Mouse (Mus musculus) yolk sac, embryonic 10.5 days (tissue): ENCODE results near the gene Bckdhb.
"Not testable (repeated sequence)": the region's sequence is repeated elsewhere in the genome, so short reads cannot be mapped to it uniquely, and the experiment has no call there.

Experiments used
- DNase-seq: peaks from one replicate; pipeline ENCODE4 v3.0.0-alpha.2; 2017; ENCODE audit warnings: low spot score

Gene Bckdhb

DNA sequence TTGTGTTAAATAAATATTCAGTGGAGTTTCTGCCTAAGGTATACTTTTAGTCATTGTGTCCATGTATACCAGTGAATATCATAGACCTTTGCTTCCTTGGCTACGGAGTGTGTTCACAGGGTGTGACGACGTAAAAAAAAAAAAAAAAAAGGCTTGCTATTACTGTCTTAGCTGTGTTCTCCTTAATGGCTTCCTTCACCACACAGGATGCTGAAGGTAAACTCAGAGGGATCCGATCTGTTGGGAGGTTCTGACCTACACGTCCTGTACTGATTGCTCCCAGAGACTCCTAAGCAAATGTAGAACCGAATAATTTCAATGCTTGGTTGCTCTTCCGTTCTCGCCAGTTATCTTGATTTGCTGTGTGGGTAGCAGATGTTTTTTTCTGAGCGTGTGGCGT is 38.4 kb downstream of the Bckdhb start:
- no peak for DNase-seq

DNA sequence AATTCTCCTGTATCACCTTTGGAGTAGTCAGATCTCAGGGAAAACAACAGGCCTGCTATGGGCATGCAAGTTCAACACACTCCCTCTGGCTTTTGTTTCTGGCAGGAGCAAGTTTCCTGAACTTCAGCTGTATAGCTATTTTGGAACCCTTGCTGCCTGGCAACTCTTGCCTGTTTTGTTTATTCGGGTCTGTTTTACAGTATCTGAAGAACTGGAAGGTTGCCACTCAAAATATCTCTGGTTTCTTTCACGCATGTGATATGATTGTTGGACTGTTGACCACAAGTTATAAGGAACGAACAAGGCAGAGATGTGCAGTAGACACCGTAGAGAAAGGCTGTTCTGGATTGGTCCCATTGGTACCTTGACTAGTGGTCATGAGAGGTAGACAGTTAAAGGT is 39.4 kb downstream of the Bckdhb start:
- DNase-seq = no peak

DNA sequence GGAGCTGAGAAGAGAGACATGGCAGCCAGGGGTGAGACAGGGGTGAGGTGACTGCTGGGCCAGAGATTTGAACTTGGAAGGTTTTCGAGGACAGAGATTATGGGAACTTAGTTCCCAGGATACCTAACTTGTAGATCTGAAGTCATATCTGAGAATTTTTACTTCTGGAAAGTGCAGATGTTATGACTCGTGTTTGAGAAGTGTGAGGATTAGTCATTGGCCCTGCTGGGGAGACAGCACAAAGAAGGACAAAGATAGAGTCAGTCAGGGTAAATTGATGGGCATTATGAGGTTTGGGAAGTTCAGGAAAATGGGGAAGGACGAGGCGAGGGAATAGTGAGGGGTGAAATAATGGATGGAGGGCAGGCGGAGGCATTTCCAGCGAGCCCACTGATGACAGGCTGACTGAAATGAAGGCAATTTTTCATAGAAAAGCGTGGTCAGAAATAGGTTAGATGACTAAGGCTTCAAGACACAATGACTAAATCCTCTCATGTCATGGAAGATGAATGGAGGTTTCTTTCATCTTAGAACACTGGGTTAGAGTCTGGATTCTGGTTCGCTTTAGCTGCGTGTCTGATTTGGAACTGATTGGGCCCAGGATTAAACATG is 42.6 kb downstream of the Bckdhb start:
- no peak for DNase-seq

DNA sequence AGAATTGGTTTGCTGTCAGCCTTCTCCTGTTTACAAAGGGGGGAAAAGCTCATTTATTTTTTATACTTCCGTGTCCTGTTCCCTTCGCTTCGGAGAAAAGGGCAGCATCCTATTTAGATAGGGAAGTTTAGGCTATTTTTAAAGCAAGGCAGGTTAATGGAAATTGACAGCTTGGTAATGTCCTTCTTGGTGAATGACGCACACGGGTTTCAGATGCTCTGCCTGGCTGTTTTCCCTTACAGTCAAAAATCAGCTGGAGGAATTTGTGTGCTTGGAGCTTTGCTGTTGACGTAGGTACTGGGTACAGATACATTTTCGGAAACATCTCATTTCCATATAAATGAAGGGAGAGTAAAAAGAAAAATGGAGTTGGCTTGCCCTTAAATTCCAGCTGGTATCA is 44.4 kb downstream of the Bckdhb start:
- DNase-seq = no peak

DNA sequence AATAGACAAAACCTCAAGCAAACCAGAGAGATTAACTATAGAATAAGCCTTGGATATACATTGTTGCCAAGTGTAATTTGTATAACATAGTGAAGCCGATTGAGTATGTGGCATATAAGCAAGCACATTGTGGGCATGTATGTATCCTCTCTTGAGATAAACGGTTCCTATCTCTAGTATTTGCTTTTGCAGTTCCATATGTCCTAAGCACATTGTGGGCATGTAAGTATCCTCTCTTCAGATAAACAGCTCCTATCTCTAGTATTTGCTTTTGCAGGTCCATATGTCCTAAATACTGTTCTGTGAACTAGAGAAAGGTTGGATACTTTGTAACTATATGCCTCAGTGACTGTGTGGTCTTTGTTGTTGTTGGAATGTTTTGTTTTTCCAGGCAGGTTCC is 48.5 kb downstream of the Bckdhb start:
- DNase-seq = no peak

DNA sequence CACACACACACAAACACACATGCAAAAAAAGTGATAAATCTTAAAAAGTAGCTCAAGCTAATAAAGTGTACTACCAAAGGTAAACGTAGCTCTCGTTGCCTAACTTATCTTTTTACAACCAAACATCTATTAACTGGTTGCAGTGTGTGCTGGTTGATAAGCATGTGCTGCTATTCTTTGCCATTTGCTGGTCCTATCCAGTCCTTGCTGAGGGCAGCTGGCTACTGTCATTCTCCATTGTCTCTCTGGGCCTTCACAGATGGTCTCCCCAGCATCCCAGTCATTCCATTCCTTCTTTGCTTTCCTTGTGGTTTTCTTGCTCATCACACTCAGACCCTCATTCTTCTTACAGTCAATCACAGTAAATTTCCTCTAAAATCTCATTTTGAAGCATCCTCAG is 50.9 kb downstream of the Bckdhb start:
- no peak for DNase-seq

DNA sequence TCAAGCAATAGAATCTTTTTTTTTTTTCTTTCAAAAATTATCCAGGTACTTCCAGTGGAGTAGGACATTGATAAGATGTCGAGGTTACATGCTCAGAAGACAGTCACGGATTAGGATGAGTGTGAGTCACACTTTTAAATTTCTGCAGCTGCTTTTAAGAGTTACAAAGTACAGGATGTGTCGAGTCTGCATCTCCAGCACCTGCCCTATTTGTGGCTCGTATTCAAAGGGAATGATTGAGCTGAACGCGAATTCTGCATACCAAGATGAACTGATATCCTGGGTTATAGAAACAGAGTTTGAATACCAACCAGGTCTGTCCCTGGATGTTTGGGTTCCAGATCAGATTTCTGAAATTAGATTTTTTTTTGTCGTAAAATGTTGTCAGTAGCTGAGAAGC is 56.3 kb downstream of the Bckdhb start:
- DNase-seq = no peak

DNA sequence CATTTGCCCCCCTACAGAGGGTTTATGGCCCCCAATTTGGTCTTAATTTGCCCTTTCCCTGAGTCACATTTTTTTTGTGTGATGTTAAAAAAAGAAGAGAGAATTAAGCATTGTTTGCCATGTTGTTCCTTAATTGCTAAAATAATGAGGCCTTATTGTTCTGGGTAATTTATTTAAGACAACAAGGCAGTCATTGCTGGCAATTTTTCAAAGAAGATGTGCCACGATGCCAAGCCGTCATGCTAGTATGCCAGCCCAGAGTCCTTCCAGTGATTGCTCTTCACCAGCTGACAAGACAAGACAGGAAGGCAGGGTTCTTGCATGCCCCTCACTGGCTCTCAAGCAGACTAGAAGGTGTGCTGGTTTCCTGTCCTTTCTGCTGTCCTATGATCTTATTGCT is 84.0 kb downstream of the Bckdhb start:
- DNase-seq = no peak

DNA sequence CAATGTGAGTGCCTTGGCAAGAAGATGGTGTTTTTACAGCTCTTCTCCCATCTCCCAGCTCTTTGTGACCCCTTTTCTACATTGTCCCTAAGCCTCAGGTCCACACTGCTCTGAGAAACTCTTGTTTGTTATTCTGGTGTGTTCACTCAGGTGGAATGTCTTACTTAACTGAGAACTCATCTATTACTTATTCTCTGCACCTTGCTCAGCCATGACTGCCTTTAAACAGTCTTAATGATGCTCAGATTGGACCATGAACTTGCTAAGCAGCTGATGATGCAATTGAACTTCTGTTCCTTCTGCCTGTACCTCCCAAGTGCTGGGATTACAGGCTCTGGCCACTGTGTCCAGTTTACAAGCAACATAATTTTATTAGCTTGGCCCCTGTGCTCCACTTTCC is 86.2 kb downstream of the Bckdhb start:
- DNase-seq = no peak

DNA sequence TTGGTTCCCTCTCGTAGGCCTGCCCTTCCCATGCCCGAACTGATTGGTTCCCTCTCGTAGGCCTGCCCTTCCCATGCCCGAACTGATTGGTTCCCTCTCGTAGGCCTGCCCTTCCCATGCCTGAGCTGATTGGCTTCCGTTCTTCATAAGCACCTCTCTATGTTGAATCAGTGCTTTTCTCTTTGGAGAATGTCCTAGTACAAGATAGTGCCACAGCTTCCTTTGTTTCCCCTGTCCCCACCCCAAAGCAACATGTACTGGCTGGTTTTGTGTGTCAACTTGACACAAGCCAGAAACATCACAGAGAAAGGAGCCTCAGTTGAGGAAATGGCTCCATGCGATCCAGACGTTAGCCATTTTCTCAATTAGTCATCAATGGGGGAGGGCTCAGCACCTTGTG is 93.2 kb downstream of the Bckdhb start:
- DNase-seq = not testable (repeated sequence)

DNA sequence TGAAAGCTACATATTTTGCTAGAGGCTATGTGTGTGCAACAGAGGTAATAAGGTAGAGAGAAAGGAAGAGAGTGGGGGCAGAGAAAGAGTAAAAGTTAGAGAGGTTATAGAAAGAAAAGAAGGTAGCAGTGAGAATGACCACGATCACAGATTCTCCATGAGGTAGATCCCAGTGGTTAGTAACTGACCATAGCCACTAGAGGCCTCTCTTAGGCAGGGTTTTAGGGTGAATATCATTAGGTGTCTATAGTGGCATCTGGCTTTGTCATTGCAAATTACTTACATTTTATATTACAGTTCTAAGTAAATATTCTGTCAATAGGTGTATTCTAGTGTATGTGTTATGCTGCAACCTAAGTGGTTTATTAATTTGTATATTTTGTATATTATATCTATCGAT is 94.7 kb downstream of the Bckdhb start:
- no peak for DNase-seq

DNA sequence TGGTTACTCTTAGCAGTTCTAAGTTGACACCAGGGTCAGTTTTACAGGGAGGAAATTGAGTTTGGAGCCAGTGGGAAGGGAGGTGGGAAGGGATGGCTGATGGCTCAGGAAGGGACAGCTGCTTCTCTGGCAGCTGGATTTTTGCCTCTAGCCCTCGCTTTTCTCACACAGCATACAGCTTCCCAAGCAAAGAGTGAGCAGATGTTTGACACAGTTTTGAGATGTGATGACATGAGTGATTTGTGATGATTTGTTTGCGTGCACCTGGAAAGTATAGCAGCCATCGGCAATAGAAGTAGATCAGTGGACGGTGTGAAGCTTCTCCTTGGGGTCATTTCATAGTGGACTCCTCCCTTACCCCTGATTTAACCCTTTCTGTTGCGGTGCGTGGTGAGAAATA is 96.2 kb downstream of the Bckdhb start:
- DNase-seq = no peak

DNA sequence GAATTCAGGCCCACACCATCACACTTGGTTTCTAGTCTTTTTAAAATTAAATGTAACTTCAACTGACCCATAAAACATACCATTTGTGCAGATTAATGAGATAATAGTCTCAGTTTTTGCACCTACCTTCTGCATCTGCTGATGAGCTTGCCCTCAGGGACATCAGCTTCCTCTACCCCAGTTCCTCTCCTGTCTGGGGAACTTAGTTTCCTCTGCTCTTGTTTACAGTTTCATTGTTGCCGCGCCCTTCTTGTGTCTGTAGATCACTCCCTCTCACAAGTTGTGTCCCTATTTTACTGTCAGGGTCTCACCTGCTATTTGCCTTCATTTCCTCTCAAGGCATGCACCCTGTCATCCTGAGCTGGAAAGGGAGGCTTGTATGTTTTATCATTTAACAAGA is 103.2 kb downstream of the Bckdhb start:
- DNase-seq = no peak

DNA sequence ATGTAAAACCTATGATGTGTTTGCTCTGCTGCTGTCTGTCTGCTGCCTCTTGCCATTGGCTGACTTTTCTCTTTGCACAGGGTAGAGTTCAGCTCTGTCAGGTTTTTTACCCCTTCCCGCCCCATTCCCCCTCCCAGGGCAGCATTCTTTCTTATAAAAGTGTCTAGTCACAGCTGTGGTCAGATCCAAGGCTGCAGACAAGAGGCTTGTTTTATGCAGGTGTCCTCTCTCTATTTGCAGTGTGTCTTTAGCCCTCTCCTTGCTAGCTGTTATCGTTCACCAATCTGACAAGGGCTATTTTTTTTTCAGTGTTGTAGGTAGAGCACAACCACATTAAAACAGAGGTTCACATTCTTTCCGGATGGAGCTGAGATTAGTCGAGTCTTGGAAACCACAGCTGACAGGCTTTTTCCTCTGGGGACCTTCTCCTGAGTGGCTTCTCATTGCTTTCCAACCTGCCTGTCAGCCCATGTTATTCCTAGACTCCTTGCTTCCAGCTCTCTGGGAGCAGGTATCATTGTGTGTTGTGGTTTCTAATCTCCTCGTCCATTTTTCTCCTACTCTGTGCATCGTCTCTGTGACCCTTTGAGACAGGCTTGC is 105.8 kb downstream of the Bckdhb start:
- peak; percentile 22 for DNase-seq

DNA sequence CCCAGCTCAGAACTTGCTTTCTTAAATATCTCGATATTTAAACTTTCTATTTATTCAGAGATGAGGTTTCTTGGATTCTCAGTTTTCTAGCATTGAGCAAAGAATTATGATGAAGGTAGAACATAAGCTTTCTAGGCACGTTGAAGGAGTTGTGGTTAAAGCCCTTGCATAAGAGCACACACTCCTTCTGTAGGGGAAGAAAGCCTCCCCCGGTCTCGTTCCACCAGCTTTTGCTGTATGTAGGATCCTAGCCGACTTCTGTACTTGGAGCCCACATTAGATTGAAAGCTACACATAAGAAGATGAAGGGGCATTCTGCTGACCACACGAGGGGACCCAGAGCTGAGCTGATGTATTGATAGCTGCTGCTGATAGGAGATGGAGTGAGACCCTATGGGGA is 106.5 kb downstream of the Bckdhb start:
- DNase-seq = no peak

DNA sequence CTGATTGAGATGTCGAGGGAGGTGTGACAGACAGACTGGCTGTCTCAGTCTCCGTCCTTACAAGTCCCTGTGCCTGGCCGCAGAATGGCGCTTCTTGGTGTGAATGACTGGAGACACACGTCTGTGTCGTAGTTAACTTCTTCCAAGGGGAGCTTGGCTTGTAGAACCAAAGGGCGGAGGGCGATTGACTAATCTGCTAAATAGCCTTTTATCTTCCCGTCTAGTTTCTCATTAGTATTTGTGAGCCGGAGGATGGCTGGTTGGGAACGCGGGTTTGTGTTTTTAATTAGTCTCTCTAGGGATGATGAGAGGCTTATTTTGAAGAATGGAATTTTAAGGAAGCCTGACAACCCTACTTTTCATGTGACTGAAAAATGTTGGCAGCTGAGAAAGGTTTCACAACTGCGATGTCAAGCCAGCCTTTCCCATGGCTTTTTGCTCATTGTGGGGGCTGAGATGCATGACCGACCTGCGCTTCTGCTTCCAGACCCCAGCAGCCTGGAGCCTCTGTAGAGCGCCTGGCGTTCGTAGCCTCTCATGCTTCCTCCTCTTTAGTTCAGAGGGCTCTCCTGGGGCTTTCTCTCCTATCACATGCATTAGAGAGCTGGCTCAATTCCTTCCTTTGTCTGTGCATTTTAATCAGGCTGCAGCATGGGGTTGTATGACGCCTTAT is 107.9 kb downstream of the Bckdhb start:
- DNase-seq = no peak

DNA sequence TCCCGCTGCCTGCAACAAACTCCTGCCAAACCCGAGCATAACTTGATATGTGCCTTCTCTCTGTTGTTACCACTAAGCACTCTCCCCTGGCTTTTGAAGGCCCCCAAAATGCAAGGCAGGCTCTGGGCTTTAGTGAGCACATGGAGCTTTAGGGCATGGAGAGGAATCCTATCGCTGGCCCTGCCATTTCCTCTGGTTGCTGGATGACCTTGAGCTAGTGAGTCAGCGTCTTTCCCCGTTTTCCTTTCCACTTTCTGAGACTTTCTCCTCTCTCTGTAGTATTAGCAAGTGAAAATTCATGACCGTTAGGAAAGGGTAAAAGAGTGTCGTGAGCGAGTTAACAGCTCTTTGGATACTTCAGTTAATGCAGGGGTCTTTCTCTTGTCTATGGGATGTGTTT is 111.1 kb downstream of the Bckdhb start:
- DNase-seq = no peak

DNA sequence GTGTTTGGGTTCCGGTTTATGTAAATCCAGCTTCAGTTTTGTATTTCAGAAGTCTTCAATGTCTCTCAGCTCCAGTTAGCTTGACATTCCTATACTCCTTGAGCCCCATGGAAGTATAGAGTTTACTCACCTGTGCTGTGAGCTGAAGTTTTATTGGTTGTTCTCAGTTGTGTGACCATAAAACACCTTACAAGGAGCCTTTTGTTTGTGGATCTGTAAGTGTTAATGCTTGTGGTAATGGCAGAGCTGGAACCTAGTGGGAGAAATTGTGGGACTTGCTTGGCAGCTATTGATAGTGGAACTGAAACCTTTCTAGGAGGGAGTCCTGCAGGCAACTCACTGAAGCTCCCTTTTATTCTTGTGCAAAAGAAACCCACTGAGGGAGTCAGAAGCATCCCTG is 112.3 kb downstream of the Bckdhb start:
- DNase-seq = no peak

DNA sequence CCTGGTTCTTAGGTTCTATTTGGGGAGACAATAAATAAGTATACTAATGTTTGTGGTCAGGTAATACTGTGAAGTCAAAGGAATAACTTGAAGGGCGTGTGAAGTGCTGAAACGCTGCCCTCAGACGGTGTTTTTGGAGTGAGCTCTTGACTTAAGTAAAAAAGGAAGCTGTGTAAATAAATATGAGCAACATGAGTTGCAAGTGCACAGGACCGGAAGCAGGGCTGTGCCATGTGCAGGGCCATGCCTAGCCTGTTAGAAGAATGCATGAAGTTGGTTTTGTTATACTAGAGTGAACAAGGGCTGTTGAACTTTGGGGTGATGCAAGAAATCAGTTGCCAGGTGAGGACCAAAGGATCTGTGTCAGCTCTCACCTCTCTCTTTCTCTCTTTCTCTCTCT is 114.0 kb downstream of the Bckdhb start:
- DNase-seq = no peak

DNA sequence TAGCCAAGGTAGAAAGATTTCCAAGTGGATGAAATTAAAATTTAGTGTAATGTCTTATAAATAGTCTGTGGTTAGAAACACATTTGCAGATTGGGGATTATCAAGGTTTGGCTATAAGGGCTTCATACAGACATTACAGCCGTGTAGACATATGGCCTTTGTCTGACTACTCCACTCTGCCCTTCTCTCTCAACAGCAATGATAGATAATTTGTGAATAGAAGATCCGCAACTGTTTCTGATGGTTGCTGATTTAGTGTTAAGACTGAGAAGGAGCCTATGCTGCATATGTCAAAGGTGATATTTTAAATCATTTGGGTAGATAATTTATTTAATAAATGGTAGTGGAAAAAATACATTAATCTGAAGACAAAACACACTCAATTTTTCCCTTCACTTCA is 115.4 kb downstream of the Bckdhb start:
- DNase-seq = no peak

DNA sequence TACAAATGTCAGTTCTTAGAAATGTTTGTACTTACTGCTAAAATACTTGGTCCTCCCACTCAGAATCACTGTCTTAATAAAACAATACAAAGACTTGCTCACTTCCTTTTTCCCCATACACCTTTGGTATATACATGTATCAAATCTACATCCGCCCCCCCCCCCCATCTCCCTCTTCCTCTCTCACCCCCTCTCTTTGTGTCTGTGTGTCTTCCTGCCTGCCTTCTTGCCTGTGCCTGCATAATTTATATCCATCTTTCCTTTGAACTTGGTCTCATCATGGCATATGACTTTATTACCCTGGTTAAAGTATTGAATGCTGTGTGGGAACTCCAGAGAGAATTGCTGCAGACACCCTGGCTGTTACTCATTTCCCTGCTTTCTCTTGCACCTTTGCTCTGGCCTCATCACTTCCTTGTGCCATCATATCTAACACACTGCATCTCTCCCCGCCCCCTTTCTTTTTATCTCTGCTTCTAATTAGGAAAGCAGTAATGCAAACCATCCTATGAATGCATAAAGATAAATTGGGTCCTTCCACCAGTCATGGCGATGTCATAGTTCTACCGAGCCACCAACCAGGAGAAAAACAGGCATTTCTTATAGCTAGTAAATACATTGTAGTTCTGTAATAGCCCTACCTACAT is 116.8 kb downstream of the Bckdhb start:
- DNase-seq = no peak

DNA sequence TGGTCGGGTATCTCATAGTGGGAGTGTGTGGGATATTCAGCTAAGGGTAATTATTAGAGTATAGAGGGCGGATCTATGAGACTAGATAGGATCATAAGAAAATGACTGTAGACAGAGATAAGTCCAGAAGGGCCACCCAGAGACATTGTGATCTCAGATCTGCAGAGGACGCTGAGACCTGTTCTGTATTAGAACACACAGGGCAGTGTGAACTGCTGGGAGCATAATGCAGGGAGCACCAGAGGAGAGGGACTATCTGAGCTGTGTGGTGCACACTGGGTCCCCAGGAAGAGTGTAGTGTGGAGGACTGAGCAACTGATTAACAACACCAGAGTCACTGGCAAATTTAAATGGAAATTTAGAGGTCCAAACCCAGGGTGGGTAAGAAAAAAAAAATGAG is 117.6 kb downstream of the Bckdhb start:
- DNase-seq = no peak

DNA sequence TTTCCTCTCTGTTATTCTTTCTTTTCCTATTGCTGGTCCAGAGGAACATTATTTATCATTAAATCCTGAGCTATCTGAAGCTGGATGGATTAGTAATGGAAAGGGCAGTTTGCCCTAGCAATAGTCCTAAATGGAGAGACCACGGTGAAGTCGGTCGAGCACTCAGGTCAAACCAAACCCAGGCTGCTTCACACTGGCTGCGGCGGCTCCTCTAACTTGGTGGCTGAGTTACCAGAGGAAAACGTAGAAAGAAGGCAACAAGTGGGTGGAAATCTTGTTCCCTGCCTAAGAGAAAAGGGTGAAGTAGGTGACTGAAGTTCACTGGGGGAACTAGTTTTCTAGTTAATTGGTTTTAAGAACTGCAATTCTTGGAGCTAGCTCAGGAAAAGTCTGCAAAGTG is 119.2 kb downstream of the Bckdhb start:
- no peak for DNase-seq
